25 mouse cellular contexts compared by ENCODE assay signal in genomic region chr7:26589077-26589476, GRCm38 (mm10). TPM values are rescaled to one million over a fixed set of nuclear protein-coding genes. Genes with fewer than 3 reads are reported as not detected.
"Had no signal": no experiment of that assay in that cellular context is flagged by ENCODE, and none has a peak within 500 bp of the region (broad histone marks: within the 10 kb centered on the region; RNA-seq: fewer than 3 reads in every experiment).

No protein-coding gene starts in this region.

- H3K9me3 ChIP-seq: heart, embryonic 10.5 days; heart, embryonic 15.5 days; hindbrain, embryonic 12.5 days; hindbrain, embryonic 13.5 days; hindbrain, embryonic 15.5 days; kidney, embryonic 15.5 days had no signal

- H3K4me1 ChIP-seq: heart, embryonic 10.5 days; heart, embryonic 13.5 days; heart, embryonic 15.5 days; hindbrain, embryonic 10.5 days; hindbrain, embryonic 12.5 days; hindbrain, embryonic 13.5 days; hindbrain, embryonic 15.5 days; kidney, embryonic 15.5 days had no signal

- H3K36me3 ChIP-seq: heart, embryonic 10.5 days; heart, embryonic 13.5 days; heart, embryonic 15.5 days; hindbrain, embryonic 10.5 days; hindbrain, embryonic 12.5 days; hindbrain, embryonic 13.5 days; hindbrain, embryonic 15.5 days; kidney, embryonic 15.5 days had no signal

- H3K9ac ChIP-seq: heart, embryonic 13.5 days; heart, embryonic 15.5 days; hindbrain, embryonic 12.5 days; hindbrain, embryonic 13.5 days; hindbrain, embryonic 14.5 days; hindbrain, embryonic 15.5 days; kidney, embryonic 15.5 days had no signal

- H3K27ac ChIP-seq: heart, embryonic 10.5 days; heart, embryonic 13.5 days; heart, embryonic 15.5 days; hindbrain, embryonic 10.5 days; hindbrain, embryonic 12.5 days; hindbrain, embryonic 13.5 days; hindbrain, embryonic 14.5 days; hindbrain, embryonic 15.5 days; hindbrain, postnatal 0 days; kidney, embryonic 15.5 days; kidney, postnatal 0 days; layer of hippocampus, adult 2 months; left cerebral cortex, adult 2 months had no signal

- H3K4me3 ChIP-seq: heart, embryonic 10.5 days; heart, embryonic 13.5 days; heart, embryonic 15.5 days; hindbrain, embryonic 10.5 days; hindbrain, embryonic 12.5 days; hindbrain, embryonic 13.5 days; hindbrain, embryonic 15.5 days; kidney, embryonic 15.5 days; layer of hippocampus, adult 2 months; left cerebral cortex, adult 2 months had no signal

- H3K27me3 ChIP-seq: heart, embryonic 13.5 days; heart, embryonic 15.5 days; hindbrain, embryonic 12.5 days; hindbrain, embryonic 13.5 days; hindbrain, embryonic 15.5 days; kidney, embryonic 15.5 days had no signal

- H3K4me2 ChIP-seq: heart, embryonic 11.5 days; heart, embryonic 13.5 days; heart, embryonic 15.5 days; hindbrain, embryonic 12.5 days; hindbrain, embryonic 13.5 days; hindbrain, embryonic 14.5 days; hindbrain, embryonic 15.5 days; kidney, embryonic 15.5 days had no signal

- ATAC-seq: hindbrain, embryonic 16.5 days; hindbrain, postnatal 0 days; inflammation-experienced regulatory T-cells, adult 6 months had no signal

RNA-seq across cellular contexts. Expression of gene Vmn1r185, which starts 29.2 kb away (rescaled TPM):
- polyA plus RNA-seq: heart, embryonic 10.5 days; heart, embryonic 11.5 days; heart, embryonic 13.5 days; heart, embryonic 14.5 days; heart, embryonic 15.5 days; heart, embryonic 16.5 days; heart, postnatal 0 days; hindbrain, embryonic 10.5 days; hindbrain, embryonic 11.5 days; hindbrain, embryonic 12.5 days; hindbrain, embryonic 13.5 days; hindbrain, embryonic 14.5 days; hindbrain, embryonic 15.5 days; hindbrain, embryonic 16.5 days; hindbrain, postnatal 0 days; intestine, embryonic 14.5 days; kidney, adult 2 months; kidney, embryonic 14.5 days; kidney, embryonic 15.5 days; kidney, embryonic 16.5 days; kidney, postnatal 0 days; large intestine, adult 2 months had no signal

RNA-seq across cellular contexts. Expression of gene Nlrp9a, which starts 54.3 kb away (rescaled TPM):
- polyA plus RNA-seq: heart, embryonic 10.5 days; heart, embryonic 11.5 days; heart, embryonic 13.5 days; heart, embryonic 14.5 days; heart, embryonic 15.5 days; heart, embryonic 16.5 days; heart, postnatal 0 days; hindbrain, embryonic 10.5 days; hindbrain, embryonic 11.5 days; hindbrain, embryonic 12.5 days; hindbrain, embryonic 13.5 days; hindbrain, embryonic 14.5 days; hindbrain, embryonic 15.5 days; hindbrain, embryonic 16.5 days; hindbrain, postnatal 0 days; inflammation-experienced regulatory T-cells, adult 6 months; intestine, embryonic 14.5 days; kidney, adult 2 months; kidney, embryonic 14.5 days; kidney, embryonic 15.5 days; kidney, embryonic 16.5 days; kidney, postnatal 0 days; large intestine, adult 2 months had no signal
